Mouse (Mus musculus): ENCODE results near the gene Ttc17. TPM values are rescaled to one million over a fixed set of nuclear protein-coding genes. Genes with fewer than 3 reads are reported as not detected.

The Ttc17 gene
- total RNA-seq (2021): 10 to 100 TPM; 34.6 to 35.4 TPM
- 16.6 and 24.6 TPM in 2 replicates for polyA plus RNA-seq (2012; rRNA removed)
- long read RNA-seq, full-length matches to known transcripts: 17 of 25 reads
- long read RNA-seq, partial matches to known transcripts: 5 of 25 reads
- long read RNA-seq, other reads (novel, unspliced or antisense): 3 of 25 reads

DNA sequence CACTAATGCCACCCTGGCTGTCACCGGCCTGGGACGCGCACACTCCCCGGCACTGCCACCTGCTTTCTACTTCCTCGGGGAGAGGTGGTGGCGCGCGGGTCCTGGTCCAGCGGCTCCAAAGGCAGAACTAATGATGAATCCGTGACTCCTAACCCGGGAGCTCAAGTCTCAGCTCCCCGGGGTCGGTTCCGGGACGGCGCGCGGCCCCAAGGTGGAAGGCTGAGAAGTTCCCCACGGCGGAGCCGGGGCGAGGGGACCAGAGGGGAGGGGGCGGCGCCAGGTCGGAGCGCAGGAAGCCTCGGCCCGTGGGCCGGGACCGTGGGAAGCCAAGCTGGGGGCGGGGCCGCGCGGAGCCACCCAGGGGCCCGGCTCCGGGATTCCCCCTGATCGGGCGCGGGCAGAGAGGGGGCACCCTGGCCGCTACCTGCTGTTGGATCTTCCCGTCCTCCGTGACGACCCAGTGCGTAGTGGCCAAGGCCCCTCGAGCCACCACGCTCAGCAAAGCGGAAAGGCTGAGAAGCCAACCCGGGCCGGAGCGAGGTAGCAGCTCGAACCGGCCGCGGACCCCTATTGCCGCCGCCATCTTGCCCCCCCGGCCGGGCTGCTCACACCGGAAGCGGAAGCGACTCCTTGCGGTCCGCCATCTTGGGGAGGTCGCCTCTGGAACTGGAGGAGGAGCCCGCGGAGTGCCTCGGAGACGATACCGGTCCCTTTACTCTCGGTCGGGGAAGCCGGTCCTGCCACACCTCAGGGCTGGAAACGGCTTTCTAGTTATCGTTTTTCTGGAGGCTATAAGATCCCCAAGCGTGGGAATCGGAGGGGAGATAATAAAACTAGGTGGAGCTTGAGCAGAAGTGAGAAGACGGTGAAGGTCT is at the start of gene Ttc17:
Gene Ttc17, minus strand, starts transcription at position 607 of the 875 bp plus-strand sequence.
- peak; percentile 91 for DNase-seq
- H3K27ac ChIP-seq: peak within 1 kb of the TSS; percentile 81
- under 1% methylated on average over 77 of the region's 77 CpGs for WGBS
- intact Hi-C loops (cut with DNase I): loop anchor here (2.0 to 5.0 kb wide), 2 partner anchors 30 to 74 kb away; no protein-coding TSS in a partner anchor
- no peaks in the 10 kb centered on the region for H3K27me3 ChIP-seq (ENCODE audit: control insufficient read depth, insufficient read depth, low read length)
- TF ChIP-seq POLR2A (IDR thresholded peaks at IDR 0.05; ENCODE audit: insufficient read depth, low read depth, low read length) (peak; percentile 83), CTCF (IDR thresholded peaks at IDR 0.05) (no peak), EP300 (IDR thresholded peaks at IDR 0.05; ENCODE audit: insufficient read depth, low read depth, low read length) (0 out of 2 replicates have a peak, but pooled peaks have one; percentile 37)
- peak within 1 kb of the TSS; percentile 77 for H3K4me3 ChIP-seq
- H3K9ac ChIP-seq (ENCODE audit: low read depth, low read length): peak within 1 kb of the TSS; percentile 100
- peaks cover 6% of the 10 kb centered on the region for H3K79me2 ChIP-seq (replicated peaks; ENCODE audit: control insufficient read depth, insufficient read depth, low read length)
- H3K4me1 ChIP-seq (ENCODE audit: control insufficient read depth, insufficient read depth, low read length): peaks cover 7% of the 10 kb centered on the region
- H3K36me3 ChIP-seq (ENCODE audit: control insufficient read depth, insufficient read depth, low read length): peaks cover 11% of the 10 kb centered on the region

DNA sequence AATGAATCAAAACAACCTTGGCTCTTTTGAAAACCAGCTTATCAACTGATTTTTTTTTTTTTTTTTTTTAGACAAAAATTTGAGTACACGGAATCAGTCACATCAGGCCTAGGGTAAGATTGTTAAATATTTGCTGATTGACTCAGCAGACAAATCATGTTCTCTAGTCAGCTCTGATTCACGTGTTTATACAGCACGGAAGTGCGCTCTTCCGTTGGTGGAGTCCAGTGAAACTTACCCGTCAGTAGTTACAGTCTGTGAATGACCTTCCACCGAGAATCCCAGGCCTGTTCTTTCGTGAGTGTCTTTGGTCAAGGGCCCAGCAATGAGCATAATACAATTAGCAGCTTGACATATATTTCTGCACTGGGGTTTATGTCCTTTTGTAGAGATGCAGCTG is 43.2 kb upstream of the Ttc17 start:
- Histone ChIP-seq H3K79me2 (replicated peaks; ENCODE audit: control insufficient read depth, insufficient read depth, low read length) (no peaks in the 10 kb centered on the region), H3K4me1 (ENCODE audit: control insufficient read depth, insufficient read depth, low read length) (no peaks in the 10 kb centered on the region), H3K27me3 (ENCODE audit: control insufficient read depth, insufficient read depth, low read length) (no peaks in the 10 kb centered on the region), H3K36me3 (ENCODE audit: control insufficient read depth, insufficient read depth, low read length) (no peaks in the 10 kb centered on the region), H3K9ac (ENCODE audit: low read depth, low read length) (no peak overlapping the region), H3K27ac (no peak overlapping the region), H3K4me3 (no peak overlapping the region)
- intact Hi-C loops (cut with DNase I): no loop called here
- TF ChIP-seq POLR2A (IDR thresholded peaks at IDR 0.05; ENCODE audit: insufficient read depth, low read depth, low read length) (no peak), EP300 (IDR thresholded peaks at IDR 0.05; ENCODE audit: insufficient read depth, low read depth, low read length) (no peak), CTCF (IDR thresholded peaks at IDR 0.05) (no peak)
- 76% methylated on average over 8 of the region's 8 CpGs for WGBS
- no peak for DNase-seq

DNA sequence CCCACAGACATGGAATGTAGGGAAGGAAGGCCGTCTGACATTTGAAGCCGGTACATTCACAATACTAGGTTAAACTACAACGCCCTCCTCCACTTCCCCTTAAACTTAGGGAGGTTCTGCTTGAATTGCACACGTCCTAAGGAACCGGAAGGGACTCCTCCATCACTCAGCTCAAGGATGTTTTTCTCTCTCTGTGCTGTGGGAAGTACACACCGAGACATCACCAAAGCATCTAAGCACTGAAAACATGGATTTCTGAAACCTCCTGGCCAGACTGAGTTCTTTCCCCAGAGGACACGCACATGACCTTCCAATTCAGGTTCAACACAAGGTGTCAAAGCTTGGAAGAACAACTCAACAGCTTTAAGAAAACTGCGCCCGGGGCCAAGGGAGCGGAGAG is 30.5 kb upstream of the Ttc17 start:
- TF ChIP-seq POLR2A (IDR thresholded peaks at IDR 0.05; ENCODE audit: insufficient read depth, low read depth, low read length): 0 out of 2 replicates have a peak, but pooled peaks have one; percentile 24
- TF ChIP-seq CTCF (IDR thresholded peaks at IDR 0.05): no peak
- TF ChIP-seq EP300 (IDR thresholded peaks at IDR 0.05; ENCODE audit: insufficient read depth, low read depth, low read length): no peak
- Histone ChIP-seq H3K9ac (ENCODE audit: low read depth, low read length) (peak overlapping the region; percentile 100), H3K27ac (peak overlapping the region; percentile 93), H3K27me3 (ENCODE audit: control insufficient read depth, insufficient read depth, low read length) (no peaks in the 10 kb centered on the region), H3K79me2 (replicated peaks; ENCODE audit: control insufficient read depth, insufficient read depth, low read length) (peaks cover 14% of the 10 kb centered on the region), H3K4me1 (ENCODE audit: control insufficient read depth, insufficient read depth, low read length) (peaks cover 16% of the 10 kb centered on the region), H3K4me3 (peak overlapping the region; percentile 91), H3K36me3 (ENCODE audit: control insufficient read depth, insufficient read depth, low read length) (peaks cover 15% of the 10 kb centered on the region)
- intact Hi-C loops (cut with DNase I): loop anchor here (2.0 kb wide), 1 partner anchor 30 kb away; the partner anchor contains the start of gene Ttc17
- DNase-seq: peak in 1 of 2 experiments; percentile 20
- WGBS: 1% methylated on average over 10 of the region's 10 CpGs

GRCm38 (mm10) chr2:94435481-94435880 is 29.0 kb upstream of the Ttc17 start:
- no peak overlapping the region for H3K4me3 ChIP-seq
- no peaks in the 10 kb centered on the region for H3K27me3 ChIP-seq (ENCODE audit: control insufficient read depth, insufficient read depth, low read length)
- no peak overlapping the region for H3K9ac ChIP-seq (ENCODE audit: low read depth, low read length)
- H3K79me2 ChIP-seq (replicated peaks; ENCODE audit: control insufficient read depth, insufficient read depth, low read length): peaks cover 15% of the 10 kb centered on the region
- DNase-seq: no peak
- H3K27ac ChIP-seq: no peak overlapping the region
- TF ChIP-seq CTCF (IDR thresholded peaks at IDR 0.05) (no peak), EP300 (IDR thresholded peaks at IDR 0.05; ENCODE audit: insufficient read depth, low read depth, low read length) (no peak), POLR2A (IDR thresholded peaks at IDR 0.05; ENCODE audit: insufficient read depth, low read depth, low read length) (no peak)
- peaks cover 16% of the 10 kb centered on the region for H3K36me3 ChIP-seq (ENCODE audit: control insufficient read depth, insufficient read depth, low read length)
- WGBS: 82% methylated on average over 7 of the region's 7 CpGs
- peaks cover 21% of the 10 kb centered on the region for H3K4me1 ChIP-seq (ENCODE audit: control insufficient read depth, insufficient read depth, low read length)
- intact Hi-C loops (cut with DNase I): no loop called here

DNA sequence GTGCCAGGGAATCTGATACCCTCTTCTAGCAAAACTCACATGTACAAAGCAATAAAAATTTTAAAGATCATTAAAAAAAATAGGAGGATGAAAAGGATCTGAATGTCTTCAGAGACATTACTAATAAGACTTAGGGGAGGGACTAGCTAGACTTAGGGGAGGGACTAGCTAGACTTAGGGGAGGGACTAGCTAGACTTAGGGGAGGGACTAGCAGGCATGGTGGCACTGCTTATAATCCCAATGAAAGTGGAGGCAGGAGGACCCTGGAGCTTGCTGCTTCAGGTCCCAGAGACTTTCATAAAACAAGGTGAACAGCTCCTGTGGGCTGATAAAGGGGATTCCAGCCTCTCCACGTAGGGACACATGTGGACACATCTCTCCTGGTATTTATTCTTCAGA is 28.3 kb upstream of the Ttc17 start:
- WGBS: 65% methylated on average over 1 of the region's 1 CpGs
- H3K27me3 ChIP-seq (ENCODE audit: control insufficient read depth, insufficient read depth, low read length): no peaks in the 10 kb centered on the region
- H3K4me1 ChIP-seq (ENCODE audit: control insufficient read depth, insufficient read depth, low read length): peaks cover 22% of the 10 kb centered on the region
- H3K27ac ChIP-seq: no peak overlapping the region
- intact Hi-C loops (cut with DNase I): no loop called here
- H3K9ac ChIP-seq (ENCODE audit: low read depth, low read length): no peak overlapping the region
- peaks cover 18% of the 10 kb centered on the region for H3K36me3 ChIP-seq (ENCODE audit: control insufficient read depth, insufficient read depth, low read length)
- no peak overlapping the region for H3K4me3 ChIP-seq
- TF ChIP-seq POLR2A (IDR thresholded peaks at IDR 0.05; ENCODE audit: insufficient read depth, low read depth, low read length) (no peak), EP300 (IDR thresholded peaks at IDR 0.05; ENCODE audit: insufficient read depth, low read depth, low read length) (no peak), CTCF (IDR thresholded peaks at IDR 0.05) (no peak)
- H3K79me2 ChIP-seq (replicated peaks; ENCODE audit: control insufficient read depth, insufficient read depth, low read length): peaks cover 17% of the 10 kb centered on the region
- DNase-seq: no peak
